Mouse (Mus musculus) liver, postnatal 0 days (tissue): ENCODE results near the gene Ntn4. TPM values are rescaled to one million over a fixed set of nuclear protein-coding genes. Genes with fewer than 3 reads are reported as not detected.

Experiments used
- ATAC-seq: fragments of 200-750 bp; cut with Nextera tagmentation; 2 replicates; pipeline ENCODE4 v1.8.0; 2017; ENCODE audit warnings: mild to moderate bottlenecking, moderate library complexity
- DNase-seq: peaks from one replicate; pipeline ENCODE4 v3.0.0-alpha.2; 2016
- H3K27ac ChIP-seq: fragments of 300-500 bp; sonication (generic); 2 replicates; pipeline ENCODE4 v1.5.1; 2014; ENCODE audit warnings: antibody characterized with exemption, moderate library complexity, mild to moderate bottlenecking, low read depth
- H3K27me3 ChIP-seq: fragments of 300-500 bp; sonication (generic); 2 replicates; pipeline ENCODE4 v1.6.1; 2014; ENCODE audit warnings: low read length, control low read depth, mixed read lengths; ENCODE audit not compliant: insufficient read depth
- H3K36me3 ChIP-seq: fragments of 300-500 bp; sonication (generic); replicated peaks from 2 replicates; pipeline ENCODE4 v1.6.1; 2014; ENCODE audit warnings: mild to moderate bottlenecking, control low read depth, low read length, moderate library complexity, mixed read lengths; ENCODE audit not compliant: insufficient read depth
- H3K4me1 ChIP-seq: fragments of 300-500 bp; sonication (generic); 2 replicates; pipeline ENCODE4 v1.6.1; 2014; ENCODE audit warnings: antibody characterized with exemption, mild to moderate bottlenecking, control low read depth; ENCODE audit not compliant: insufficient read depth
- H3K4me2 ChIP-seq: fragments of 300-500 bp; sonication (generic); 2 replicates; pipeline ENCODE4 v1.6.1; 2014; ENCODE audit warnings: low read depth, mild to moderate bottlenecking, low read length, moderate library complexity, mixed read lengths
- H3K4me3 ChIP-seq: fragments of 300-500 bp; sonication (generic); 2 replicates; pipeline ENCODE4 v1.5.1; 2014; ENCODE audit warnings: low read depth, low read length
- H3K9ac ChIP-seq: fragments of 300-500 bp; sonication (generic); replicated peaks from 2 replicates; pipeline ENCODE4 v1.6.1; 2014; ENCODE audit warnings: mild to moderate bottlenecking, moderate library complexity
- H3K9me3 ChIP-seq: fragments of 300-500 bp; sonication (generic); 2 replicates; pipeline ENCODE4 v1.6.1; 2016; ENCODE audit warnings: mild to moderate bottlenecking, control low read depth, low read length, mixed read lengths
- CTCF ChIP-seq: sonication (generic); IDR thresholded peaks from 2 replicates; pipeline ENCODE4 v1.5.1; 2016; ENCODE audit warnings: antibody characterized with exemption, low read depth
- EP300 ChIP-seq: IDR thresholded peaks from 2 replicates; pipeline ENCODE4 v1.6.1; 2016; ENCODE audit warnings: antibody characterized with exemption, low read depth, mild to moderate bottlenecking
- WGBS: fragments of 180-500 bp; shearing (Covaris S2); extraction: QIAGEN DNeasy Blood & Tissue Kit; methylation state at CpG from one replicate; pipeline ENCODE4 v1.1.7; 2014; ENCODE audit not compliant: insufficient replicate concordance; 5-methylcytosine and 5-hydroxymethylcytosine counted together
- polyA plus RNA-seq: library from polyadenylated mRNA; unstranded; fragments of >200 nt; fragmentation: Nextera tagmentation; extraction: Ambion mirVana; gene quantifications from 2 replicates; pipeline ENCODE4 v1.2.1, GENCODE M21; 2015

Ntn4 gene
- polyA plus RNA-seq, 1 experiment from 2014 or later = 0.74 TPM

GRCm38 (mm10) chr10:93760429-93760828, 119.9 kb downstream of the Ntn4 start:
- no peak overlapping the region for H3K4me2 ChIP-seq
- no peaks in the 10 kb centered on the region for H3K9me3 ChIP-seq
- H3K27me3 ChIP-seq = no peaks in the 10 kb centered on the region
- H3K36me3 ChIP-seq = no peaks in the 10 kb centered on the region
- H3K9ac ChIP-seq = no peak overlapping the region
- H3K4me1 ChIP-seq = no peaks in the 10 kb centered on the region
- no peak overlapping the region for H3K27ac ChIP-seq
- no peak for ATAC-seq
- H3K4me3 ChIP-seq = no peak overlapping the region
- DNase-seq = no peak
- WGBS = 81% methylated on average over 5 of the region's 5 CpGs
- TF ChIP-seq CTCF (no peak), EP300 (no peak)

- no peak for ATAC-seq
- H3K27me3 ChIP-seq = no peaks in the 10 kb centered on the region
- no peak overlapping the region for H3K4me3 ChIP-seq
- H3K4me2 ChIP-seq = no peak overlapping the region
- TF ChIP-seq EP300 (no peak), CTCF (peak; percentile 89)
- no peaks in the 10 kb centered on the region for H3K9me3 ChIP-seq
- H3K4me1 ChIP-seq = no peaks in the 10 kb centered on the region
- peak; percentile 68 for DNase-seq
- WGBS = 41% methylated on average over 5 of the region's 5 CpGs
- no peak overlapping the region for H3K27ac ChIP-seq
- no peak overlapping the region for H3K9ac ChIP-seq
- no peaks in the 10 kb centered on the region for H3K36me3 ChIP-seq
These were observed 122.6 kb downstream of the Ntn4 start for GRCm38 (mm10) chr10:93763074-93763473.

GRCm38 (mm10) chr10:93766221-93766620, 125.7 kb downstream of the Ntn4 start:
- ATAC-seq = peak; percentile 31; the same call in 1 of the 2 replicates
- TF ChIP-seq EP300 = no peak
- TF ChIP-seq CTCF = no peak

GRCm38 (mm10) chr10:93767245-93767644, 126.8 kb downstream of the Ntn4 start:
- no peak overlapping the region for H3K4me2 ChIP-seq
- WGBS = 80% methylated on average over 5 of the region's 5 CpGs
- no peaks in the 10 kb centered on the region for H3K36me3 ChIP-seq
- H3K9me3 ChIP-seq = no peaks in the 10 kb centered on the region
- TF ChIP-seq EP300 (no peak), CTCF (no peak)
- no peak overlapping the region for H3K9ac ChIP-seq
- no peak overlapping the region for H3K4me3 ChIP-seq
- no peak overlapping the region for H3K27ac ChIP-seq
- no peak for DNase-seq
- no peaks in the 10 kb centered on the region for H3K27me3 ChIP-seq
- no peak for ATAC-seq
- no peaks in the 10 kb centered on the region for H3K4me1 ChIP-seq

More at GRCm38 (mm10) chr10:93766221-93766620, 125.7 kb downstream of the Ntn4 start:
- H3K4me3 ChIP-seq = no peak overlapping the region
- no peaks in the 10 kb centered on the region for H3K27me3 ChIP-seq
- no peaks in the 10 kb centered on the region for H3K9me3 ChIP-seq
- H3K27ac ChIP-seq = no peak overlapping the region
- no peak for DNase-seq
- no peak overlapping the region for H3K9ac ChIP-seq
- no peaks in the 10 kb centered on the region for H3K4me1 ChIP-seq
- WGBS = 77% methylated on average over 5 of the region's 5 CpGs
- H3K36me3 ChIP-seq = no peaks in the 10 kb centered on the region
- no peak overlapping the region for H3K4me2 ChIP-seq

- WGBS = 26% methylated on average over 9 of the region's 9 CpGs
These were observed 127.7 kb downstream of the Ntn4 start for GRCm38 (mm10) chr10:93768222-93768621.

GRCm38 (mm10) chr10:93771931-93772465, 131.5 kb downstream of the Ntn4 start:
- ATAC-seq (no peak), DNase-seq (no peak)
- Histone ChIP-seq H3K27me3 (no peaks in the 10 kb centered on the region), H3K4me3 (no peak overlapping the region), H3K9ac (no peak overlapping the region), H3K27ac (no peak overlapping the region), H3K4me2 (no peak overlapping the region), H3K4me1 (no peaks in the 10 kb centered on the region), H3K9me3 (no peaks in the 10 kb centered on the region), H3K36me3 (no peaks in the 10 kb centered on the region)
- no peak for TF ChIP-seq EP300
- TF ChIP-seq CTCF = no peak
- 66% methylated on average over 9 of the region's 9 CpGs for WGBS

More at GRCm38 (mm10) chr10:93768222-93768621, 127.7 kb downstream of the Ntn4 start:
- Histone ChIP-seq H3K4me1 (no peaks in the 10 kb centered on the region), H3K4me3 (no peak overlapping the region), H3K27ac (no peak overlapping the region), H3K36me3 (no peaks in the 10 kb centered on the region), H3K9me3 (no peaks in the 10 kb centered on the region), H3K27me3 (no peaks in the 10 kb centered on the region), H3K9ac (no peak overlapping the region), H3K4me2 (no peak overlapping the region)
- ATAC-seq (no peak), DNase-seq (no peak)
- TF ChIP-seq CTCF (no peak), EP300 (no peak)

- Histone ChIP-seq H3K27ac (no peak overlapping the region), H3K4me3 (no peak overlapping the region), H3K4me2 (no peak overlapping the region), H3K27me3 (no peaks in the 10 kb centered on the region), H3K36me3 (no peaks in the 10 kb centered on the region), H3K9me3 (no peaks in the 10 kb centered on the region), H3K9ac (no peak overlapping the region), H3K4me1 (no peaks in the 10 kb centered on the region)
- ATAC-seq (no peak), DNase-seq (no peak)
- WGBS = 70% methylated on average over 3 of the region's 3 CpGs
- no peak for TF ChIP-seq EP300
These were observed 132.0 kb downstream of the Ntn4 start for GRCm38 (mm10) chr10:93772492-93772891.
